Mouse (Mus musculus) spleen, adult 2 months (tissue): ENCODE results near the gene Olfr315. TPM values are rescaled to one million over a fixed set of nuclear protein-coding genes. Genes with fewer than 3 reads are reported as not detected.

ENCODE experiments used
- DNase-seq, 2 experiments: peaks; one replicate each; pipeline versions ENCODE4 v3.0.0 to v3.0.0-alpha.2; 2012 to 2021; ENCODE audit warnings: low spot score in 2 of 2, low read depth in 1 of 2
- H3K27ac ChIP-seq: fragments of 200-500 bp; 2 replicates; pipeline ENCODE4 v1.5.1; 2012; ENCODE audit warnings: low read length, inconsistent platforms; ENCODE audit not compliant: insufficient read depth
- H3K27me3 ChIP-seq: fragments of 200-500 bp; 2 replicates; pipeline ENCODE4 v1.6.1; 2012; ENCODE audit warnings: mild to moderate bottlenecking, moderate library complexity, low read length, inconsistent platforms; ENCODE audit not compliant: control insufficient read depth, insufficient read depth
- H3K36me3 ChIP-seq: fragments of 200-500 bp; 2 replicates; pipeline ENCODE4 v1.6.1; 2012; ENCODE audit warnings: mild to moderate bottlenecking, low read length, inconsistent platforms; ENCODE audit not compliant: control insufficient read depth, insufficient read depth
- H3K4me1 ChIP-seq: fragments of 200-500 bp; 2 replicates; pipeline ENCODE4 v1.6.1; 2011; ENCODE audit warnings: inconsistent platforms; ENCODE audit not compliant: control insufficient read depth, insufficient read depth, insufficient read length
- H3K4me3 ChIP-seq: fragments of 200-500 bp; 2 replicates; pipeline ENCODE4 v1.5.1; 2011; ENCODE audit warnings: mild to moderate bottlenecking, inconsistent platforms; ENCODE audit not compliant: insufficient read depth, insufficient read length; ENCODE audit errors: extremely low read depth
- CTCF ChIP-seq: fragments of 200-500 bp; IDR thresholded peaks from 2 replicates; pipeline ENCODE4 v1.5.1; 2011; ENCODE audit warnings: mild to moderate bottlenecking, inconsistent platforms; ENCODE audit not compliant: insufficient read depth, insufficient read length, insufficient replicate concordance; ENCODE audit errors: extremely low read depth
- POLR2A ChIP-seq: fragments of 200-500 bp; IDR thresholded peaks from 2 replicates; pipeline ENCODE4 v1.6.1; 2011; ENCODE audit warnings: low read depth, low read length, inconsistent platforms
- WGBS: fragments of 180-500 bp; shearing (Covaris S2); methylation state at CpG from one replicate; pipeline ENCODE4 v1.1.7; 2018; 5-methylcytosine and 5-hydroxymethylcytosine counted together
- polyA plus RNA-seq: library from polyadenylated mRNA; depleted of rRNA; stranded (reverse); fragments of >200 nt; gene quantifications from 2 replicates; pipeline ENCODE4 v1.2.3, GENCODE M21; 2012

Gene Olfr315
- polyA plus RNA-seq, 1 experiment = not detected

DNA sequence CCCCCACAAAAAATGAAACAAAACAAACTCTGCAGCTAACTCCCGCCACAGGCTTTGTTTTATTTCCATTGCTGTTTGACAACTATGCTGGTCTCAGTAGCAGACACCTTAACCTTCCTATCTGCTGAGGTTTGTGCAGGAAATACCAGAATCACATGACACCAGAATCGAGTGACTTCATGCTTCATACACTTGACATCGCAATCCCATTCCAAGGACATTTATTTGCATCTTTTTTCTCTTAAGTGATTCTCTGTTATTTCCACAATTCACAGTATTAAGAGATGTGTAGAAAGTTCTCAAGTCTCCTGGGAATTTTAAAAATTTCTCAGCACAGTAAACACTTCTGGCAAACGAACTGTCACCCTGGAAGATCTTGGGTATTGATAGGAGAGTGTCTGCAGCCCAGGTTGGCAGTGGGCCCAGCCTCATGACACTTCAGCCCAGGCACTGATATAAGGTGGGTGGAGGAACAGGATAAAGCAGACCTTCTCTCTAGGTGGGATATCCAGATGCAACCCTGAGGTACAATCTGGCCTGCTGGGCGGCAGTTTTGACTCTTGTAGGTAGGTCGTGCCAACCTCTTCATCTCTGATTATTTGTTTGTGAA lies 9.6 kb downstream of the Olfr315 start, which contains the start of gene Olfr314:
Olfr314 (plus strand) TSS at position 473 of the 610 bp plus-strand sequence.
- H3K4me1 ChIP-seq = no peaks in the 10 kb centered on the region; the same call in 1 of the 2 replicates
- no peak for TF ChIP-seq CTCF
- TF ChIP-seq POLR2A = no peak
- H3K36me3 ChIP-seq = no peaks in the 10 kb centered on the region
- H3K27me3 ChIP-seq = no peaks in the 10 kb centered on the region
- H3K27ac ChIP-seq = no peak within 1 kb of the TSS
- H3K4me3 ChIP-seq = no peak within 1 kb of the TSS
- no peak for DNase-seq
- 59% methylated on average over 6 of the region's 6 CpGs for WGBS

- H3K27ac ChIP-seq = no peak overlapping the region
- H3K4me3 ChIP-seq = no peak overlapping the region
- 86% methylated on average over 2 of the region's 2 CpGs for WGBS
- DNase-seq = no peak
- H3K27me3 ChIP-seq = no peaks in the 10 kb centered on the region
- TF ChIP-seq POLR2A (no peak), CTCF (no peak)
- no peaks in the 10 kb centered on the region for H3K36me3 ChIP-seq
- no peaks in the 10 kb centered on the region; the same call in 1 of the 2 replicates for H3K4me1 ChIP-seq
Observed at GRCm38 (mm10) chr11:58784182-58784581, 11.2 kb downstream of the Olfr315 start.

GRCm38 (mm10) chr11:58787651-58788050 lies 14.7 kb downstream of the Olfr315 start:
- no peak overlapping the region for H3K27ac ChIP-seq

DNA sequence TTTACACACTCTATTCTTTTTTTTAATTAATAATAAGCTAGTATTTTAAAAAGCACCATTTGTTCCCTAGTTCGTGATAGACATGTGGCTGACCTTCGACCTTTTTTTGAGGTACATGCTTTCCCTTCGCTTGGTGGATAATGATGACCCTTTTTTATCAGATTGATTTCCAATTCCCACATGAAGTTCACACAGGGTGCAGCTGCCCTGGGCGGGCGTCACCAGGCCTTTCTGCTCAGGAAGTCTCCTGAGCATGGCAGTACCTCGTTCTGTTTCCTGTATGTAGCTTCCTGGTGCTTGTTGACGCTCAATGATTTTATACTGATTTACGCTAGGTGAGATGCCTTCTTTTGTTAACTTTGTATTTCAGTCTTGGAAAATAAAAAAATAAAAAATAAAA lies 15.4 kb downstream of the Olfr315 start:
- Histone ChIP-seq H3K27me3 (no peaks in the 10 kb centered on the region), H3K36me3 (no peaks in the 10 kb centered on the region), H3K4me3 (no peak overlapping the region), H3K27ac (no peak overlapping the region), H3K4me1 (no peaks in the 10 kb centered on the region; the same call in 1 of the 2 replicates)
- peak in 1 of 2 experiments; percentile 31 for DNase-seq
- no peak for TF ChIP-seq POLR2A
- TF ChIP-seq CTCF = no peak
- 38% methylated on average over 8 of the region's 8 CpGs for WGBS

More at GRCm38 (mm10) chr11:58787651-58788050, 14.7 kb downstream of the Olfr315 start:
- Histone ChIP-seq H3K27me3 (no peaks in the 10 kb centered on the region), H3K36me3 (no peaks in the 10 kb centered on the region), H3K4me1 (no peaks in the 10 kb centered on the region; the same call in 1 of the 2 replicates), H3K4me3 (no peak overlapping the region)
- no peak for DNase-seq
- 60% methylated on average over 10 of the region's 10 CpGs for WGBS
- TF ChIP-seq POLR2A (no peak), CTCF (no peak)

GRCm38 (mm10) chr11:58789532-58789931 lies 16.5 kb downstream of the Olfr315 start:
- TF ChIP-seq CTCF = no peak
- TF ChIP-seq POLR2A = no peak
- peak in 1 of 2 experiments; percentile 31 for DNase-seq
- 45% methylated on average over 3 of the region's 3 CpGs for WGBS

DNA sequence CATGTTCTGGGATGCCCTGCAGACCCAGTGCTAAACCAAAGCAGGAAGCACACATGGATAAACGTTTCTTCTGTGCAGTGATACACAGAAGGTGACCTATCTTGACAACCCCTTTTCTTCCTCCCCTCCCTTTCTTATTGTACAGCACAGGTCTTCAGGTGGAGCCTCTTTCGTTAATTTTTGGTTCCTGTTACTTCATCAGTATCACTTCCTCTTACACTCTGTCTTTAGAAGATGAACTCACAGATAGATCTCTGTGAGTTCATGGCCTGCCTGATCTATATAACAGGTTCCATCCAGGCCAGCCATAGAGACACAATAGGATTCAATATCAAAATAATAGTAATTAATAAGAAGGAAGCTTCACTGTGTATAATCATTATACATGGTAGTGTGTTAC lies 17.1 kb downstream of the Olfr315 start:
- TF ChIP-seq POLR2A = no peak
- TF ChIP-seq CTCF = no peak
- Histone ChIP-seq H3K4me3 (no peak overlapping the region), H3K27me3 (no peaks in the 10 kb centered on the region), H3K27ac (no peak overlapping the region), H3K4me1 (no peaks in the 10 kb centered on the region; the same call in 1 of the 2 replicates), H3K36me3 (no peaks in the 10 kb centered on the region)
- DNase-seq = peak in 1 of 2 experiments; percentile 39
- 5% methylated on average over 2 of the region's 2 CpGs for WGBS

More at GRCm38 (mm10) chr11:58789532-58789931, 16.5 kb downstream of the Olfr315 start:
- Histone ChIP-seq H3K27ac (no peak overlapping the region), H3K36me3 (no peaks in the 10 kb centered on the region), H3K27me3 (no peaks in the 10 kb centered on the region), H3K4me1 (no peaks in the 10 kb centered on the region; the same call in 1 of the 2 replicates), H3K4me3 (no peak overlapping the region)

- TF ChIP-seq POLR2A (no peak), CTCF (no peak)
- H3K27me3 ChIP-seq = no peaks in the 10 kb centered on the region
- H3K4me1 ChIP-seq = no peaks in the 10 kb centered on the region; the same call in 1 of the 2 replicates
- H3K36me3 ChIP-seq = no peaks in the 10 kb centered on the region
- WGBS = 48% methylated on average over 6 of the region's 6 CpGs
- no peak overlapping the region for H3K27ac ChIP-seq
- no peak overlapping the region for H3K4me3 ChIP-seq
- DNase-seq = no peak
Observed at GRCm38 (mm10) chr11:58790646-58791045, 17.7 kb downstream of the Olfr315 start.
